Mouse (Mus musculus) A20 (cell line): Measurements from ENCODE around the gene Sec22b.

Source experiments
- DNase-seq: peaks from one replicate; pipeline ENCODE4 v3.0.0-alpha.2; 2011; ENCODE audit warnings: low read depth, low spot score

Gene Sec22b

DNA sequence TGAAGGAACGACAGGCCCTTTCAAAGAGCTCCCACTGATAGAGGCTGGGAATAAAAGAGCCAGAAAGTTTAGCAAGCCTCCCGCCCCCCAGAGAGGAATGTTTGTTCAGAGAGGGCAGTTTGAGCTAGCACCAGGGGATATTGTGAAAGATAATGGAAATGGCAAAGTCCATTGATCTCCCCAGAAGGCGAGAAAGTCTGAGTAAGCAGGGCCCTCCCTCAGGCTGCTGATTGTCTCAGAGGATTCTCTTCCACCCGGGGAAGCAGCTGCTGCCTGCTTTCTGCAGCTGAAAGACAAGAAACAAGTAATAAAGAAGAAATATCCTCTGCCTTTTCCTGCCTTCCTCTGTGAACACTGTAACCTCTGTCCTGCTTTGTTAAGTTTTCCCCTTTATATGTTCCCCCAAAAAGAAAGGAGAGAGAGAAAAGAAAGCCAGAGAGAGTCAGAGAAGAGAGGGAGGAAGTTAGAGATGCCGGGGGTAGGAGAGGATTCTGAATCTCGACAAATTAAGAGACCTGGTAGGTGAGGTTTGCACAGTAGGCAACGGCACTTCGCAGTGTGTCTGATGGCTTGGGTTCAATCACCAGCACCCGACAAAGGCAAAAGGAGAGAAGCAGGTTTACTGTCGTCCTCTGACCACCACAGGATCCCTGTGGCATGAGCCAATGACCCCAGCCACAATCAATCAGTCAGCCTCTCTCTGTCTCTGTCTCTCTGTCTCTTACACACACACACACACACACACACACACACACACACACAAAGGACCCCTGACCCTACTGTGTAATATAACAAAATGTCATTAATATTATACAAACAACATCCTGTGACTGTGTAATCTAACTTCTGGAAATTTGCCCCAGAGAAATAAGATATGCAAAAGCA lies 38.9 kb downstream of the Sec22b start:
- no peak for DNase-seq

DNA sequence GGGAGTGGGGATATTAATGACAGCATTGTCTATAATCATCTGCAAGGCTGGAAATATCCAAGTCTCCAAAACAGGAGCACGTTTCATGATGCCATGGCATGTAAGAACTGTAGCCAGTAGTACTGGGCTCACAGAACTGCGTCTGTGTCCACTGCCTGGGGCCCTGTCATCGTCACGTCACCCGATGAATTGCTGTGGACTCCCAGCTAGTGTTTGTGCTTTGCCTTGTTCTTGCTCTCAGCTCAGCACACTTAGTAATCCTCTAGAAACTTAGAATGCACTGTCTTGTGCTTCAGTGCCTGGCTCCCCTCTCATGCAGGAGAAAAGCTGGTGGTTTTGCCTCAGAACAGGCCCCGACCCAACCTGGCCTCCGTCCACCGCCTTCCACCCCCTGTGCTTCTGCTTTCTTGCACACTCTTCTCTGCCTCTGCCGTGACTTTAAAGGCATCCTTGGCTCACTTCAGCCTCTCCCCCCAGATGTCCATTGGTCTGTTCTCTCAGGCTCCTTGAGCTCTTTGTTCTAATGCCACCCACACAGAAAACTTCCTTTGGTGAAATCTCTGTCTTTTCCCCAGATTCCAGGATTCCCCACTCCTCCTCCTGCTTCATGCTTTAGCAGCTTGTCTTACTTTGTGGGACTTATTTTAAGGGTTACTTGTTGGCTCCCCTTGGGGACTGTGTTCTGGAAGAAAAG lies 39.7 kb downstream of the Sec22b start:
- no peak for DNase-seq

DNA sequence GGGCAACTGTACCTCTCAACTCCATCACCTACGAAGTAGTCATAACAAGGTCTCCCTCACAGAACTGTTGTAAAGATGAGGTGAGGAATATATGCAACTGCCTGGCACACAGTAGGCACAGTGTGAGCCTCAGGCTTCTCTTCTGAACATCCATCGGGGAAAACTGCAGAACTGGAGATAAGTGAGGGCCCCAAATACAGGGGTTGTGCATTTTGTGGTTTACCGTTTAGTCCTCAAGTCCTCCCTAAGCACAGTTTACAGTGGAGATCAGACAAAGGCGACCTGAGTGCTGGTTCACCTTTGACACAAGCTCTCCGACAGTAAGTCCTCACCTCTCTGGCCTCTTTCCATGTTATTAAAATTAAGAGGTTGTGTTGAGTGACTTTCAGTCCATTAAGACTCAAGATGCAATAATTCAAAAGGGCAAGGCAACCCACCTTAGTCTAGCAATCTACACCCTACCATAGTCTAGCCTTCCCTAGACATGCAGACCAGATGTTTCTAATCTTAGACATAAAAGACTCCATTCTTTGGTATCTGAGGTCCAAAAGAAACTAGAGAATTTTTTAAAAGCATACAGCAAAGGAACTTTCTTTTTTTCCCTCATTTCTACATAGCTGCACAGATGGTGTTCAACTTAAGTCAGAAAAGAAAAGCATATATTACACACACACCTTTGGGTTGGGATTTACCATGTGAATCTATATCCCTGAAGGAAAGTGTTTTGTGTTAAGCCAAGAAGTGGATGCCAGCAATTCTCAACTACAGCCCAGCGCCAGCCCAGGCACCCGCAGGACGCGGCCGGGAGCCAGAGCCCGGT lies 40.7 kb downstream of the Sec22b start:
- no peak for DNase-seq

DNA sequence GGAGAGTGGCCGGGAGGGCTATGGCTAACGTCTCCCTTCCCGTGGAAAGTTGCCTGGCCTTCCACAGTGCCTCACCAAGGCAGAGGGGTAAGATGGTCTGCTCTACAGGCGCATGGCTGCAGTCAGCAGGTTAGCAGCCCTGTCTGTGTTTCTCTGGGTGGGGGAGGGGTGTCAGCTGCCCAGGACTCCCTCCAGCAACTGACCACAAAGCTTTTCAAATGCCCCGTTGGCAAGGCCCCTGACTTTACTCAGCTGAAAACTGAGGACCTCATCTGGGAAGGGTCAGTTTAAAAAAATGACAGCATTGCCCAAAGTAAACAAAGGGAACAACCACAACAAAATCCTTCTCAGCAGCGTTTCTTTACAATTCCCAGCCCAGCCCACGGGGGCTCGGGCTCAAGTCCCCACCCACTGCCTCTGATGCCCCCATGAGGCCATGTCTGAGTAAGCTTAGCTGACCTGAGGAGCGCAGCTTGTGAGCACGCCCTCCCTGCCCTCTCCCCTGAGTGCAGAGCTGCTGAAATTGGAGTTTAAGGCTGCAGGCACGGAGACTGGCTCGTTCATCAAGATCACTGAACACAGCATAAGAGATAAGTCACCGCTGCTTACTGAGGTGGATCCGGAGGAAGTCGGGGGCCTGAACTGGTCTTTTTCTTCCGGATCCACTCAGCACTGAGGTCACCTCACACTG lies 41.4 kb downstream of the Sec22b start:
- DNase-seq = no peak

DNA sequence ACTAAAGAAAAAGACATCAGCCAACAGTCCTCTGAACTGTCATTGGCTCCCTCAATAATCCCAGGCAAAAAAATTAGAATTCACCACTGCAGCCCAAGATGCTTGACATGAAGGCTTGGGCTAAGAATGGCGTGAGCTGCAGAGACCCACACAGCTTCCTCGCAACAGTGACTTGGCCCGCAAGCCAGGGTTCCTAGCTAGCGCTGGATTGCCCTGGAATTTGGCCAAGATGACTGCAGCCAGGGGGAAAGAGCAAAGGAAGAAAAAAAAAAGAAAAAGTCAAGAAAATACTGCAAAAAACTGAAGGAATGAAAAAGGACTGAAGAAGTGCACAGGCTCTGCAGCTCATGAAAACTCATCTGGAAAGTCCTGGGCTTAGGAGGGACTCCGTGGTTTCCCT lies 43.5 kb downstream of the Sec22b start:
- no peak for DNase-seq

DNA sequence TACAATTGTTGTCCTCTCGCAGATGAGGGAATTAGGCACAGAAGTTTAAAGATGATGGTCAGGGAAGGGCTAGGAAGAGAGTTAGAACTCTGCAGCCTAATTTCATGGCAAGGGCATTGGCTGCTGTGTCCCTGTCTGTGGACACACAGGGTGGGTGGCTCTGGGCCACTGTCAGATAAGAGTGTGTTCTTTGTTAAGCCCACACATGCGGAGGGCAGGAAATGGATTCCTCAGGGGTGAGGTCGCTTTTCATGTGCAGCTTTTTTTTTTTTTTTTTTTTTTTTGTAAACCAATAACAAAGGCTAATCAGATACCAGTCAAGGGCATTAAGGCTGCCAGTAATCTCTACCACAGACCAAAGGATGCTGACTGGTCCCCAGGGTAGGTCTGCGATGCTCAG lies 45.4 kb downstream of the Sec22b start:
- no peak for DNase-seq

DNA sequence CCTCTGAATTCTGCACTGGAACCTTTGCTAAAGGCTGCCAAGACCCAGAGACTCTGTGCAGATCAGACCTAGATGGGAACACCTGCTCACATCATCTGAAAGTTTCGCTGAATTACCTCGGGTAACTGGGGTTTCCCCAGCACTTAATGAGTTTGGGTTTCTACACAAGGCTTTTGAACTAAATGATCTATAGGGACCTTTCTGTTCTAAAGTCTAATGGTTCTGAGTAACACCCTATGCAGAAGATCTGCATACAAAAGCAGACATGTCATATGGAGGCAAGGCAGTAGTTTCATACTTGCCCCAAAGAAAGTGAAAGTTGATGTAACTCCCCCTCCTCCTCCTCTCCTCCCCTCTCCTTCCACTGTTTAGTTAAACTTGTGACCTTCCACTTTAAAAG lies 47.5 kb downstream of the Sec22b start:
- DNase-seq = peak; percentile 64

DNA sequence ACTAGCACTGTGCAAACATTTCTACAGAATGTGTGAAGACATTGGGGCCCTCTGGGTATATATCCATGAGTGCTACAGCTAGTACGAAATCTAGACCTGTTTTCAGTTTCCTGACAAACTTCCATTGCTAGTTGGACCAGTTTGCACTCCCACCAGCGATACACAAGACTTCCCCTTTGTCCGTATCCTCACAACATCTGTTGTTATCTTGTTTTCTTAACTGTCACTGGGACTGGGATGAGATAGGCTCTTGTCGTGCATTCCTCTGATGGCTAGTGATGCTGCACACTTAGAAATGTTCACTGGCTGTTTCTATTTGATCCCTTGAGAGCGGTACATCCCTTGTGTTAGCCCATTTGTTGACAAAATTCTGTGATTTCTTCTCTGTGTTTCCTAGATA lies 49.0 kb downstream of the Sec22b start:
- DNase-seq = no peak

DNA sequence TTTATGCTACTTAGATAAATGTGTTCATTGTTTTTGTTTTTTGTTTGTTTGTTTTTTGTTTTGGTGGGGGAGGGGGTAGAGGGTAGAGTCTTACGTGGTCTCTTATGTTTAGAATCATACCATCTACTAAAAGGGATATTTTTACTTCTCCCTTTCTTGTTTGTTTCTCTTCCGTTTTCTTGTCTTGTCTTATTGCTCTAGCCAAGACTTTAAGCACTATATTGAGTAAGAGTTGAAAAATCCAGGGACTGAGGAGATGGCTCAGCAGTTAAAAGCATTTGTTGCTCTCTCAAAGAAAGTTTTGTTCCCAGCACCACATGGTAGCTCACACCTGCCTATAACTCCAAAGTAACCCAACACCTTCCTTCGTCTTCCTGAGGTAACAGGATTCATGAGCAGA lies 50.1 kb downstream of the Sec22b start:
- peak; percentile 37 for DNase-seq

DNA sequence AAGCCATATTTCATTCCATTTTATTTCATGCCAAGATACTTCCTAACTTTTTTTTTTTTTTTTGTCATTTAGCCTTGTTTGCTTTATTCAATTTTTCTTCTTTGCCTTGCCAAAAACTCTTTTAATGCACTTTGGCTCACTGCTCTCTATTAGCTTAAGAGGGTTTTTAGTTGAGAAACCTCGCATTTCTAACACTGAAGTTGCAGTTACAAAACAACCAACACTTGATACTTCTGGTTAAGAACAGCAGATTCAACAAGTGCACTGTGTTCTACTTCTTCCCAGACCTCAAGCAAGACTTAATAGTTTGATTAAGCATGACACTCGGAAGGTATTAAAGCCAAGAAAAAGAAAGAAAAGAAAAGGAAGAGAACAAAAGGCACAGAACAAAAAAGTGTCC lies 52.2 kb downstream of the Sec22b start:
- DNase-seq = no peak

DNA sequence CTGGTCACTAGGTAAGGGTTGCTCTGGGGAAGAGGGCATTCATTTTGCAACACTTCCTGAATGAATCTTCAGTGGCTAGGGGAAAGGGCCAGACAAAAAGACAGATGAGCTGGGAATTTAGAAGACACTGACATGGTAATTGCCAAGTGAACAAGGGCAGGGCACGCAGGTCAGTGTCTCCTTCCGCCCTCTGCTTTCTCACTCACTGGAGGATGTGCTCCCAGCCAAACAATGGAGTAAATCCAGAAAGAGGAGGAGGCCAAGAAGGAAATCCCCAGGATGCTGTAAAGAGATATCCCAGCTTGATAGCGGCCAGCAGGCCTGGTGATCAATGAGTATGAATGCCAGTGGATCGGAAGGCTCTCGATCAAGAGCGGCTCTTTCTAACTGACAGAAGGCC lies 55.3 kb downstream of the Sec22b start:
- no peak for DNase-seq

DNA sequence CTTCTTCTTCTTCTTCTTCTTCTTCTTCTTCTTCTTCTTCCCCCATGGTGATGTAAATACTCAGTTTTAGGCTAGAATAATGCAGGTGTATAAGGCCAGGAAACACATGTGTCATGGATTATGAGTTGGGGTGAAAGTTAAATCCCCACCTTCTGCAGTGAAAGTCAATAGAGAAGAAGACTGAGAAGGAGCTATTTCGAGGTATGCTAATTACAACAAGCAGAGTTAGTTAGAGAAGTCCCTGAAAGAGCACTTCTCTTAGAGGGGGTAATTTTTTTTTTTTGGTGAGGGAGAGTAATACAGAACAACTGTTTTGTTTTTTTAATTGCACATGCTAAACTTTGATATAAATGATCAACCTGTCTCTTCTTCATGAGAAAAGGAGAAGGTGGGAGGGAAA lies 55.9 kb downstream of the Sec22b start:
- peak; percentile 69 for DNase-seq

DNA sequence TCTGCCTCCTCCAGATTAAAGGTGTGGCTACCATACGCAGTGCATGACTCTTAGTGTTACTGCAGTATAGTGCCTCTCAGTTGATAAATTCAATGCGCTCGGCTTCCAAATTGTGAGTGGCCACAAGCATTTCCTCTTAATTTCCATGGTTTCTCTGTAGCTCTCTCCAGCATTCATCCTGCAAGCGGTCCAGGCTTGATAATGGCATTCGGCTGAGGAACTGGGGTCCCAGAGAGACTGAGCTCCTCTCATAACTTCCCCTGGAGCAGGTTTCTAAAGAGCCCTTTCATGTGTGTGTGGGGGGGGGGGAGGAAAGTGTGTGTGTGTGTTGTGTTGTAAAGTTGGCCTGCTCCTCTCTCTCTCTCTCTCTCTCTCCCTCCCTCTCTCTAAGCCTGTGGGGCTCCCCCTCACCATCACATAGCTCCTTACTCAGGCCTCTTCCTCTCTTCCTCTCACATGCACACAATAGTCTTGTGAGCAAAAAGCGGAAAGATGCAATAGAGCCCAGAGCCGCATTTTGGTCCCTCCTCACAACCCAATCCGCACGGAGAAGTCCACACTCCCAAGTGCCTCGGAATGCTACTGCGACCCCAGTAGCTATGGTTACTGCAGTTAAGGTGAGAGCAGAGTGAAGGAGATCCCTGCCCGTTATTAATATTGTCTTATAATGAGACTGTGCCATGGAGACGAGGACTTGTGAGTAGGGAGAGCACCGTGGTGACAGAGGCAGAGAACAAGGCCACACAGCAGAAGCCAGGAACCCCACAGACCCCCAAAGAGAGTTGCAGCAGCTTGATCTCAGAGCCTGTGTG lies 60.0 kb downstream of the Sec22b start:
- DNase-seq = no peak

DNA sequence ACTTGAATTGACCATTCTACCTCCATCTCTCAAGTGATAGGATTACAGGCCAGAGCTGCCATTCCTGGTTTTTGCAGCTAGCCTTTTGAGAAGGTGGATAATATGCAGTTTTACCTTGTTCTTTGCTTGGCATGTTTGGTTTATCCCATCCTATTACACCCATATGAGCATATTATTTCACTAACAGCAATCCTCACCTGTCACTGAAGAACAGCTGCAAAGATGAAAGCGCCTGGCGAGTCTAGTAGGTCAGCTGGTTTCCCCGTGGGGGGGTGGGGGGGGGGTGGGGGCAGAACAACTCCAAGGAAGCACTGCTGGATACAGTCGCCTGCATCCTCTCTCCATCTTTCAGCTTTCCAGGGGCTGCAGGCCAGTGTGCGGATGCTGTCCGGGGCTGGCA lies 61.0 kb downstream of the Sec22b start:
- no peak for DNase-seq

DNA sequence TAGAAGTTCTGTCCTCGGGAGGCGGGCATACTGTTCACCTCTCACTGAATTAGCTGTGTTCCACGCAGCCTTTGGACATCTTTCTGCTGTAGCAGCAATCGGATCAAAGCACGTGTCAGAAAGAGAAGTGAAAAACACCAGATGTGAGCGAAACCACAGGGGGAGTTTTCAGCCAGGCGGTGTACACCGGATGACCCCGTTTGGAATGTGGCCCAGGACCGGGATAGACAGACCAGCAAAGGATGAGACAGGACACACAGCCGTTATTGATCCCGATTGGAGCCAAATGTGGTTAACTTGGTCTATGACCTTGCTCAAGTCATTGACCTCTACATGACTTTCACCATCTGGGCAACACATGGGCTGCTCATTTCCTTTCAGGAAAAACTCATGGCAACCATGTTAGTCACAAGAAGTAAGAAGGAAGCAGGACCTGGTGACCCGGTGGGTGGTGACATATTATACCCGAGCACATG lies 63.9 kb downstream of the Sec22b start:
- DNase-seq = peak; percentile 66

DNA sequence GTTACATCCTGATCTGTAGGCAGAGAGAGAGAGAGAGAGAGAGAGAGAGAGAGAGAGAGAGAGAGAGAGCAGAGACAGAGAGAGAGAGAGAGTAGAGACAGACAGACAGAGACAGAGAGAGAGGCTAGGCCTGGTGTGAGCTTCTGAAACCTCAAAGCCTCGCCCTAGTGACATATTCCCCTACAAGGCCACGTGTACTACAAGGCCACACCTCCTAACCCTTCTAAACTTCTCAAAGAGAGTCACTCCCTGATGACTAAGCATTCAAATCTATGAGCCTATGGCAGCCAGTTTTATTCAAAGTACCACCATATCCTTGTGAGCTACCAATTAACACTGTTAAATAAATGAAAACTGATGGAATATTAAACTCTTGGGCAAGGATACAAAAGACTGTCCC lies 66.6 kb downstream of the Sec22b start:
- no peak for DNase-seq

DNA sequence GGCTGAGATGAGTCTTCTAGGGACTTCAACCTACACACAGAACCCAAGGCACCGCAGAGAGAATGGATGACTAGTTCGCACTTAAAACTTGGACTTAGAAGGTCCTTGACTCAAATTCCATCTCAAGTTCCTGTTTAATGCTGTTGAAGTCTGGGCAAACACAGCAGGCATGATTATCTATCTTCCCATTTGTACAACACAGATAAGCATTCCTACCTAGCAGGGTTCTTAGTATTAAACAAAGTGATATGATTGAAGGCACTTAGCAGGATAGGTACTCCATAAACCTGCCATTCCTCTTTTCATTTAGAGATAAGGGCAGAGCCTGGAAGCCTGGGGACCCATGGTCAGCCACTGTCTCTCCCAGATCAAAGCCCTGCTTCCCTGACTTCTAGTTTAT lies 67.2 kb downstream of the Sec22b start:
- no peak for DNase-seq

DNA sequence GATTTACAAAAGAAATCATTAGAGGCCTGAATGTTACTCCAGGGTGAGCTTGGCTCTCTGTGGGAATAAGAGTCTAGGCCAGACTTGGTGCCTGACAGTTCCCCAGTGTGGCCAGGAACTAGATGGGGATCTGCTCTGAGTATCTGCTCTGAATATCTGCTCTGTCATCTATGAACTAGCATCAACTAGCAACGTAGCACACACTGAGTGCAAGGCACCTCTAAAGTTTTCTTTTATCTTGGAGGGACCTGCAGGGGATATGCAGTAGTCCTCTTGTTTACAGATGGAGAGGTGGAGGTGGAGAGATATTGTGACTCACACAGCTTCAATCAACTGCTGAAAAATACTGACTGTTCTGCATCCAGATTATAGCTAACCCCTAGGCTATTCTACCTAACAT lies 68.0 kb downstream of the Sec22b start:
- DNase-seq = no peak

DNA sequence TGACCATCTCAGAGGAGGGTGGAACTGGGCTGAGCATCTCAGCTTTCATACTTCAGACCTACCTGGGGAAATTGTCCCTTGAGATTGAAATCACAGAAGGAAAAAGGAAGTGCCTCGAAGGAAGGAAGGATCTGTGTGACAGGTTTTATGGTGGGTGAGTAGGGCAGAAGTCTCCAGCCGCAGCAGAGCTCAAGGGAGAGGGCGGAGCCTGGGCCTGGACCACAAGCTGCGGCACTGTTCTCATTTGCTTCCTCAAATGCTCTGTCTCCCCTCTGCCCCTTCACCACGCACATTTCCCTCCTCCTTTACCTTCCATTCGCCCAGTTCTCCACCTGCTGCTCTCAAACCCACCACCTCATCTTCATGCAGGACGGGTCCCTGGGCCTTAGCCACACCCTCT lies 70.1 kb downstream of the Sec22b start:
- peak; percentile 67 for DNase-seq

DNA sequence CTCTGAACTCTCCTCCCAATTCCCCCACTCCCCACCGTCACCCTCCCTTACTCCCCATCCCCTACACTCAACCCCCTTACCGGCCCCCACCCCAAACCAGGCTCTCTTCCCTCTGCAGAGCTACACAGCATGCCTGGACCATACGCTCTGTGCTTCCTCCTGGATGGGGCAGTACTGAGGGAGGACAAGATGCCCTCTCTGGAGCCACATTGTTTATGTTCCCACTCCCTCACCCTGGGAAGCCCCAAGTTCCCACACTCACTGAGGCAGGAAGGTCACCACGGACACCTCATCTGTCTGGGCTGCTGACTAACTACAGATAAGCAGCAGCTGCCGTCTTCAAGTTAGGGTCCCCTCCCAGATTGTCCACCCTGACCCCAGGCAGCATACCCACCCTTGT lies 71.2 kb downstream of the Sec22b start:
- no peak for DNase-seq

DNA sequence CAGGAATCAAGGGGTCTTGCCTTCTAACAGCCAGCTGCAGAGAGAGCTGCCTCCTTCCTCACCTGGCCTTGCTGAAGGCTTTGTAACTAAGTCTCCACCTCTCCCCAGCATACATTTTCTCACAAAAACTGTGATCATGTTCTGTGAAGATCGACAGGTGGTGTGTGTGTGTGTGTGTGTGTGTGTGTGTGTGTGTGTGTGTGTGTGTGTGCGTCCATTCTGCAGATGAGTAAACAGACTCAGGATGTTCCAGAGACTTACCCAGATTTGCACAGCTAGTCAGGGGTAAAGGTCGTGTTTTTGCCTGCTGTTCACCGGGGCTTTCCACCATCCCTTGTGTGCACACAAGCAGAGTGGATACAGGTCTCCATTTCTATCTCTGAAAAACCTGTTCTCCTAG lies 71.7 kb downstream of the Sec22b start:
- no peak for DNase-seq
